Mouse (Mus musculus) heart, adult 18-20 months (tissue): ENCODE measurements around the gene Xrcc1. TPM values are rescaled to one million over a fixed set of nuclear protein-coding genes. Genes with fewer than 3 reads are reported as not detected.
A peak's percentile ranks its signal among the peaks of the same experiment; 100 is the strongest.

ENCODE experiments used
- DNase-seq, 2 experiments: peaks; one replicate each; pipeline ENCODE4 v3.0.0; 2021 to 2022; ENCODE audit warnings: mixed read lengths in 1 of 2
- total RNA-seq, 2 experiments: library from RNA; stranded (reverse); gene quantifications; 2 replicates each; pipeline ENCODE4 v1.2.3; 2021

Gene Xrcc1
- total RNA-seq, 2 experiments from 2014 or later = 21.7 to 23.9 TPM

DNA sequence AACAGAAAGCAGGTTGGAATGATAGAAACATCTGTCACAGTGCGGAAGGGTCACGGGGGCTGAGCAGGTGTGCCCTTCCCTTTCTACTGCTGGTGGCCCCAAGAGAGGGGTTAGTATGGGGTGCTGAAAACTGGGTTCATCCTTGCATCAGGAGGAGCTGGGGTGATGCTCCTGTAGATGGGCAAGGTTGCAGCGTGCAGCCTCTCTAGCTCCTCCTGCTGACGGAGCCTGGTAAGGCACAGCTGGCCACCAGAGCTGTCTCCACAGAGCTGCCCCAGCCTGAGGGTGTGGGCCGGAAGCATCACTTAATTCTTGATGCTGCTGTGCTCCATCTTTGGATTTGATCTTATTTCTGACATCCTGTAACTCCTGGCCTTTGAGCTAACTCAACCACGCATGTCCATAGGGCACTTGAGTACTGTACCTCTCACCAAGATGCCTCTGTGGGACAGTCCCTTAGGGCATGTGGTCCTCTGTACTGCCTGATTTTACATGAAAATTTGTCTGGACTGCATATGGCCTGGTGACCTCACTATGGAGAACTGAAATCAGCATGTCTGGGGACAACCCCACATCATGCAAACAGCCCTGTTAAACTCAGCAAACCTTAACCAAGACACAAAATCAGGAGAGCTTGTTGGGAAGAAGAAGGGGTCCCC lies 18.6 kb downstream of the Xrcc1 start:
- DNase-seq = peak; percentile 58 to 74

DNA sequence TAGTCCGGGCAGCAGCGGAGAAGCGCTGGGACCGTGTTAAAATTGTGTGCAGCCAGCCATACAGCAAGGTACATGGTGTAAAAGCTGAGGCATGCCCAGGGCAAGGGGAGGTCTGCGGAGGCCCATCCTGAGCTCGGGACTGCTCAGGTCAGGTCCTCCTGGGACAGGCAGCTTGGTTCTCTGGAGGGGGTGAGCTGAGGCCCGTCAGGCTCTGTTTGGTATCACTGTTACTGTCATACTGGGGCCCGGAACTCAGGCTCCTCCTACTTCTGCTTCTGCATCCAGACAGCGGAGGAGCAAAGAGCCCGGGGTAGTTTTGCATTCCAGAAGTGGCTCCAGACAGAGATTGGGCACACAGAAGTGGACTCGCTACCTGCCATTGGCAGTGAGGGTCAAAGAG lies 19.5 kb downstream of the Xrcc1 start:
- DNase-seq = no peak

DNA sequence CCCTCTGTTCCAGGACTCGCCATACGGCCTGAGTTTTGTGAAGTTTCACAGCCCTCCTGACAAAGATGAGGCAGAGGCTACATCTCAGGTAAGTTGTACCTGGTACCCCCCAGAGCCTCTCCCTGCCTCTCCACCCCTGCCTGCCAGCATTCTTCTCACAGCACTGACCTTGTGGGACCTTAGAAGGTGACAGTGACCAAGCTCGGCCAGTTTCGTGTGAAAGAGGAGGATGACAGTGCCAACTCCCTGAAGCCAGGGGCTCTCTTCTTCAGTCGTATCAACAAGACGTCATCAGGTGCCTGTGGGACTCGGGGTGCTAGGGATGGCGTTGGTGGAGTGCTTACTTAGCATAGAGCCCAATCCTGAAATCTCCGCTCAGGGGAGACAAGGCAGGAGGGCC lies 20.1 kb downstream of the Xrcc1 start:
- no peak for DNase-seq

DNA sequence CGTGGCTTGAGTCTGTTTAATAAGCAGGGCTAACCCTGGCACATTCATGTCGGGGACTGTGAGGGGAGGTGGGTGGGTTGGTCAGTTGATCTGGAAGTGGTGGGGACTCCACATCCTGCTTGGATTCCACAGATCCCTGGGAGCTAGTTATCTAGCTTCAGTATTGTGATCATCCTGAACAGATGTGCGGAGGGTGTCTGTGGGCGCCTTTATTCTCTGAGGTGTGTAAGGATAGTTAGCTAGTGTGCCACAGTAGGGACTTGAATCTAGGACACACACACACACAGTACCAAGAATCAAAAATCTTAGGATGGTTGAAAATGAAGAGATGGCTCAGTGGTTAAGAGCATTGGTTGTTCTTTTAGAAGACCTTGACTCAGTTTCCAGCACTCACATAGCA lies 22.4 kb downstream of the Xrcc1 start:
- DNase-seq = no peak

DNA sequence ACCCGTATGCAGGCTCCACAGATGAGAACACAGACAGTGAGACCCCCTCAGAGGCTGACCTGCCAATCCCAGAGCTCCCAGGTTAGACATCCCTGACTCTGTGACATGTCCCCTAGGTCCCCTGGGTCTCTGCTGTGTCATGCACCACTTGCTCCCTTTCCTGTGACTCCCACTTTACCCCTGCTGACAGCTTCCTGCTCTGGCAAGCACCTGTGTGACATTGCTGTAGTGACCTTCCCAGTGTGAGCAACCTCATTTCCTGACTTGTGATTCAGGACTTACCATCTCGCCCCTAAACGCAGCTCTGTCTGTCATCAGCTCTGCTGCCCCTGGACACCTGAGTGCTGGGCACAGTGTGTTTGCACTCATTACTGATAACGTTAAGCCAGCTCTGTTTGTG lies 25.0 kb downstream of the Xrcc1 start:
- no peak for DNase-seq

DNA sequence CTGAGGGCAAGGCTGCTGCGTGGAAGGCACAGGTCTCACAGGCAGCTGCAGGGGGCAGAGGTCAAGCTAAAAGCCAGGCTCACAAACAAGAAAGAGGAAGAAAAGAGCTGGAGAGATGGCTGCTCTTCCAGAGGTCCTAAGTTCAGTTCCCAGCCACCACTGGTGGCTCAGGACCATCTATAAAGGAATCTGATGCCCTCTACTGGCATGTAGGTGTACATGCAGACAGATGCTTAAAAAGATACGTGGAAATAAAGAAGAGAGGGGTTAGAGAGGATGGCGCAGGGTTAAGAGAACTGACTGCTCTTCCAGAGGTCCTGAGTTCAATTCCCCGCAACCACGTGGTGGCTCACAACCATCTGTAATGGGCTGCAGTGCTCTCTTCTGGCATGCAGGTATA lies 26.4 kb downstream of the Xrcc1 start:
- no peak for DNase-seq

DNA sequence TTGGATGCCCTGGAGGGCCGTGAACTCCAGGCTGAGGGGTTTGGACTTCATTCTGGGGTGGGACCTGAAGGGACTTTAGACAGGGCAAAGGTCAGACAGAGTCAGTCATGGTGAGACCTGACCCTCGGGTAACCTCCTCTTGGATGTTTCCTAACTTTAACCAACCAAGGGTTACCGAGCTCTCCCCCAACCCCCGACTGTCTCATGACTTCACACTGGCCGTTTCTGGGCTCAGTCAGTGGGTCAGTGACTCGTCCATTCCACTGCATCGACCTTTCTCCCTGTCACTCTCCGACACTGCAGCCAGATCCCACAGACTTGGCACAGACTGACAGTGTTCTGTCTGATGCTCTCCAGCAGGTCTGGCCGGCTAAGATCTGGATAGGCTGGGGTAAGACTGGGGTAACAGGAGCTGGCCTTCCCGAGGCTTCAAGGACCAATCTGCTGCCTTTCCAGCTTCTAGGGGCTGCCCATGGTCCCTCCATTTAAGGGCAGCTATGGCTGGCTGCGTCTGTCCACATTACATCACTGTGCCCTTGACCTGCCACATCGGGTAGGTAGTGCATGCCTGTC lies 28.2 kb downstream of the Xrcc1 start:
- no peak for DNase-seq

DNA sequence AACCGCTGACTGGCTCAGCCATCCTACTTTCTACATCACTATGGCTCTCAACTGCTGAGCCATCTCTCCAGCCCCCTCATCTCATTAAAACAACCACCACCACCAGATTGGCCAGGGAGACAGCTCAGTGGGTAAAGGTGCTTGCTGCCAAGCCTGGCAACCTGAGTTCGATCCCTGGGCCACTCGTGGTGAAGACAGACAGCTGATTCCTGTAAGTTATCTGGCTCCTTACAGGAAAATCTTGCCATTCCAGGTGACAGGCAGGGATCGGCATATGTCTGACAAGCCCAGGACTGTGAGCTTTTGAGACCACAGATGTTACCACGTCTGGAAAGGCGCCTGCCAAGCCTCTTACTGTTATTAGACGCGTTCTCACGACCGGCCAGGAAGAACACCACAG lies 31.7 kb downstream of the Xrcc1 start:
- DNase-seq = no peak

DNA sequence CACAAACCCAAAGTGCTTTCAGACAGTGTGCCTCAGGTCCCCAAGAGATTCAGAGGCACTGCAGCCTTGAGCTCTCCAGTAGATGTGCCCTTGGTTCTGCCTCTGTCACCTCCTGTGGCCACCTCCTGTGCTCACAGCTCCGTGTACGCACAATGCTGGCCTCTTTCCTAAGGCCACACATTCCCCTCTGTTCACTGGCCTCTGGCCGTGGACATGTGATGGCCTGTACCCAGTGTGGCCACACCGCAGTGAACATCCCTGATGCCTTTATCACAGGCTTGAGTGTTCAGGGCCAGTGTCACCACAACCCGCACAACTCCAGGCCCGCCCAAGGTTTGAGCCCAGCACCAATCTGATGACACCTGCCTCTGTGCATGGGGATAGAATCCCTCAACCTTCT lies 38.8 kb downstream of the Xrcc1 start:
- DNase-seq = no peak

DNA sequence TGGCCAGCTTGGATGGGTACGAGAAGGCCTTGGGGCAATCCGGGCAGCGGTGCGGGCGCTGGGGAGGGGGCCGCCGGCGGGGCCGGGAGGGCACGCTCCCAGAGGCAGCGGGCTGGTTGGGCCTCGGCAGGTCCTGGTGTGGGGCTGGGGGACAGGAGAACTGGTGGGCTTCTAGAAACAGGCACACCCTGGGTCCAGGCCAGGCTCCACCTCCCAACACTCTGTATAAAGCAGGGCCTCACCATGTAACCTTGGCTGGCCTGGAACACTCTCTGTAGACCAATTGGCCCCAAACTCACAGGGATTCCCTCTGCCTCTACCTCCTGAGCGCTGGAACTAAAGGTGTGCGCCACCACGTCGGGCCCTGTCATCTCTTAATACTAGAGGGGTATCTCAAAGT lies 39.9 kb downstream of the Xrcc1 start:
- DNase-seq = no peak

DNA sequence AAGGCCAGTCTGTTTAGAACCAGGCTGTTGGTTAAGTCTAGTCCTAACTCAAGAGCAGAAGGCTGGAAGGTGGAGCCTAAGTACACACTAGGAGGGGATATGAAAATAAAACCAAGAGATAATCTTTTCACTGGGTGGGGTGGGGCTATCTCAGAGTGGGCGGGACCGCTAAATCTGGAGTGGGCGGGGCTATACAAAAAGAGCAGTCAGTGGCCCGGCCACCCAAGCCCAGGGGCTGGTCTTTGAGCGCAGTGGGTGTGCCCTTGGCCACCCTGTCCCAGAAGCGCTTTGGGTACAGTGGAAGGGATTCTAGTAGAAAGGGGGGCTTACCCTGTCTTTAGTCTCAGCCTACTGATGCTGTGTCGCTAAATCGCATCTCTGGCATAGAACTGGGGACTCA lies 40.7 kb downstream of the Xrcc1 start:
- DNase-seq = no peak

DNA sequence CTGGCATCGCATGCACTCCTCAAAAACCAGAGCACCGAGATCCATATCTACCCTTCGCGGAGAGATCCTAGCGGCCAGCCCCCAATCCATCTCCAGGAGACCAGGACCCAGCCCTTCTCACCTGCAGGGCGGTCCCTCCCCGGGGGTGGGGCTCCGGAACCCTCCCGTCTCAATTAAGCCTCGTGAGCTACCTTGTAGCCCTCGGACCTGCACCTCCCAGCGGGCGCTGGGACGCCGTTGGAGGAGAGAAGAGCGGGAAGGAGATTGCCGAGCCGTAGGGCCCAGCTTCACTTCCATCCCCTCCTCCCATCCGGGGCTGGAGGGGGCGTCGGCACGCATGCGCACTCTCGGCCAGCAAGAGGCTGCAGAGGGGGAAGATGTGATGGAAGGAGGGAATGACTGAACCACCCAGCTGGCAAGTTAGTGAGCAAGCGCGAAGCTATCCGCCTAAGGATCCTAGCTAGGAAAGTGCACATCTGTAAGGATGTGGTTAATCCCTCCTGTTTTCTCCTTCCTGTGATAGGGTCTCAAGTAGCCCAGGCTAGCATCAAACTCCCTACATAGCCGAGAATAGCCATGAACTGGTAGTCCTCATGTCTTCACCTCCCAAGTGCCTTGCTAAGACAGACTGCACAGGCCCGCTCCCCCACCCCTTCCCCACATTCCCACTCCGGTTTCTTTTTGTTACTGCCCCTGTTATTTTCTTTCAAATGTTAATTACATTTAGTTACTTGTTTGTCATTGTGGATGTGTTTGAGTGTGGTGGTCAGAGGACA lies 41.4 kb downstream of the Xrcc1 start, which contains the start of the genes Ethe1 and Zfp575:
Gene Ethe1 (plus strand): TSS at position 214 of the 776 bp plus-strand sequence.
Gene Zfp575 (minus strand): TSS at position 312 of the 776 bp plus-strand sequence.
- DNase-seq = peak in 1 of 2 experiments; percentile 48

DNA sequence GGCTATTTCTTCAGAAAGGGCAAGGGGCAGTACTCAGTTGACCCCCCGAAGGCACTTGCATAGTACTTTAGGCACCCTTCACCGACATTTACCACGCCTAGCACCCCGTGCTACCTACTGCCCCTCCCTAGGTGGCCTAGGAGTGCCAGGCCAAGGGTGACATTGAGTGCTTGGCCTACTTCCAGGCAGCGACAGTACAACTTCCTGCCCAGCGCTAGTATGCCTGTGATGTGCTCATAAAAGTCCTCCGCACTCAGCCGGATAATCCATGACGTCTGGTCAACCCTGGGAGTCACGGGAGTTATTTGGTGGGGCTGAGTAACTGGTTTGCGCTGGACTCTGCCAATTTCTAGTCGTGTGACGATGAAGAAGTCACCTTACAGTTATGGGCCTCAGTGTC lies 42.2 kb downstream of the Xrcc1 start:
- DNase-seq = peak; percentile 56 to 66

DNA sequence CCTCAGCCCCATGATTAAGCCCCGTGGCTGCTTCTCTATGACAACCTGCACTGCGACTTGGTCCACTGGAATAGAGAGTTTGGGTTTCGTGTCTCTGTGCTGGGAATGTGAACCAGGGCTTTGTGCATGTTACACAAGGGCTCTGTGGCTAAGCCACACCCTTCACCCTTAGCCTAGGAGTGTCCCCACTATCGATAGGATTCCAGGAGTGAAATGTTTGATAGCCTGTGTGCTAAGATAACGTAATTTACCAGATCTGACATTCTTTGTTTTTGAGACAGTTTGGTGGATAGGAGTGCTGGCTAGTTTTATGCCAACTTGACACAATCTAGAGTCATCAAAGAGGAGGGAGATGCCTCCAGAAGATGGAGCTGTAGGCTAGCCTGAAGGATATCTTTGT lies 45.6 kb downstream of the Xrcc1 start:
- DNase-seq = no peak

DNA sequence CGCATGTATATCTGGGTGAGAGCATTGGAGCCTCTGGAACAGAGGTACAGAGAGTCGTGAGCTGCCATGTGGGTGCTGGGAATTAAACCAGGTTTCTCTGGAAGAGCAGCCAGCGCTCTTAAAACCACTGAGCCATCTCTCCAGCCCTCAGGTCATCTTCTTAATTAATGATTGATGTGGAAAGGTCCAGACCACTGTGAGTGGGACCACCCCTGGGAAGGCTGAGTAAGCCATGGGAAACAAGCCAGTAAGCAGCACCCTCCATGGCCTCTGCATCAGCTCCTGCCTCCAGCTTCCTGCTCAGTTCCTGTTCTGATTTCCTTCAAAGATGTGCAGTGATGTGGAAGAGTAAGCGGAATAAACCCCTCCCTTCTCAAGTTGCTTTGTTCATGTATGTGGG lies 46.1 kb downstream of the Xrcc1 start:
- no peak for DNase-seq

DNA sequence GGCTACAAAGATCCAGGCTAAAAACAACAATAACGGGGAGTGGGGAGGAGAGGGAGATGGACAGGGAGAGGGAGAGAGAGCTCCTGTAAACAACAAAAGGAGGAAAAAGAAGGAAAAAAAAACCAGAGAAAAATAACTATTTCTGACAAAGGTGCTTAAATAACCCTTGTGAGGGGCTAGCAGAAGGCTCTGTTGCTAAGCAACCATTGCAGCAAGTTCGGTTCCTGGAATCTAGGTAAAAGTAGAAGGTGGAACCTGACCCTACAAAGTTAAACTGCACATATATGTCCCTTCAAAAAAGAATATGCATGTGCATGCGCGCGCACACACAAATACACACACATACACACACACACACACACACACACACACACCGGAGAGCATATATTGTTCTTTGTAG lies 46.7 kb downstream of the Xrcc1 start:
- no peak for DNase-seq

DNA sequence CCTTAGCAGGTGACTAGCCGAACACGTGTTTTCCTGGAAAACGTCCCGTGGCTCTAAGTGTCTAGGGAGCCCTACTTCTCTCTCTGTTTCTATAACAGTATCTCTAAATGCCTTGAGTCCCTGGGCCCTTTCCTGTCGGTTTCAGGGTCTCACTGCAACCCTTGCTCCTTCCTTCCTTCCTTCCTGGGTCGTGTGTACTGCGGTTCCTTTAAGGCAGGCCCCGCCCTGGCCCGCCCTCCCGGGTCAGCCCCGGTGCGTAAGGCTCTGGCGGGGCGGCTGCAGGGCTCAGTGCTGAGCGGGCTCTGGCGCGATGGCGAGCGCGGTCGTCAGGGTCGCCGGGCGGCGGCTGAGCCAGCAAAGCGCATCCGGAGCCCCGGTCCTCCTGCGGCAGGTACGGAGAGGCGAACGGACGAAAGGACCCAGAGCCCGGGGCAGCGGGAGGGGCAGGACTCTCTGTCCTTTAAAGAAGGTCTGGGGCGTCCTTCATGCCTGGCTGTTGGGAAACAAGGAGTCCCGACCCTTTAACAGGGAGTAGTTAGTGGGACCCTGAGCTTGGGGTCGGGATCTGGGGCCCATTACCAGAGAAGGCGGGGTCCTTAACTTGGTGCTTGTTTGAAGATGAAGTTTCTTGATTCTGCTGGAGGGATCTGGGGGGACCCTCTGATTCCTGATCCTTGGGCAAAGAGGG lies 47.7 kb downstream of the Xrcc1 start:
- DNase-seq = peak; percentile 86 to 87

DNA sequence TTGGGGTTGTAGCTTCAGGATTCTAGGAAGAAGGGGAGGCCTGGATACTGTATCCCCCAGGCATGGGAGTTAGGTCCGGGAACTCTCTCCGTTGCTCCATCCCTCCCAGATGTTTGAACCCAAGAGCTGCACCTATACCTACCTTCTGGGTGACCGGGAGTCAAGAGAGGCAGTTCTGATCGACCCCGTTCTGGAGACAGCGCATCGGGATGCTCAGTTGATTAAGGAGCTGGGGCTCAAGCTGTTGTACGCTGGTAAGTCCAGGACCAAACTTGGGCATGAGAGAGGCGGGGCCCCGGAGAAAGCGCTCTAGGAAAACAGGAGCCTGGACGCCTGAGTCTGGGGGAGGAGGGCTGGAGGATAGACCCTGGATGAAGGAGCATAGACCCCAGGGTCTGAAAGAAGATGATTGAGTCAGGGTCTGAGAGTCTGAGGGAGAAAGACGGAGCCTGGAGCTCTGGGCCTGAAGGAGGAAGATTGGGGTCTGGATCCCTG lies 48.3 kb downstream of the Xrcc1 start:
- no peak for DNase-seq

DNA sequence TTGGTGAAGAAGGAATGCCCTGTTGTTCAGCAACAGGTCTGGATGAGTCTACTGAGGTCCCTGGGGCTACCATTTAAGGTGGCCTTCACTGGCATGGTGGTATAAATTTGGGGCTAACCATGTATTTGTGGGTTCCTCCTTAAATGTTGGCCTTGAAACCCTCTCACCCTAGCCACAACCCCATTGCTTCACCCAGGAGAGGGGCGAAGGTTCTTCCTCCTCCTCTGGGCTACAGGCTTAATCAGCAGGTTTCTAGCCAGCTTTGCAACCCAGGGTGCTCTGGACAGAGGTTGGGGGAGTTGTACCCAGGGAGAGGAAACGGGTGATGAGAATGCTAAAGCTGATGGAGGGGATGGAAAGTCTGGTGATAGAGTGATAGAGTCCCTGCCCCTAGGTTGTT lies 49.4 kb downstream of the Xrcc1 start:
- no peak for DNase-seq

DNA sequence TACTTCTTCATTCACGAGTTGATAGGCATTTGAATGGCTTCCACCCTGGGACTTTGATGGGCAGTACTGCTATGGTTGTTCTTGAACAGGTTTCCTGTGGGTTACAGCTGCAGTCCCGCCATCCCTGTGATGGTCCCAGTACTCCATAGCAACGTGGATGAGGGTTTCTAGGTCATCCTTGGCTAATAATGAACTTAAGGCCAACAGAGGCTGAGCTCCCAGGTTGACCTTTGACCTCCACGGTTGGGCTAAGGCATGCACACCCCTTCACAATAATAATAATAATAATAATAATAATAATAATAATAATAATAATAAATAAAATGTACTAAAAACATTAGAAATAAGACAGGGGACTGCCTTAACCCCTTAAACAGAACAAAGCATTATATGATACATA lies 52.0 kb downstream of the Xrcc1 start:
- no peak for DNase-seq

DNA sequence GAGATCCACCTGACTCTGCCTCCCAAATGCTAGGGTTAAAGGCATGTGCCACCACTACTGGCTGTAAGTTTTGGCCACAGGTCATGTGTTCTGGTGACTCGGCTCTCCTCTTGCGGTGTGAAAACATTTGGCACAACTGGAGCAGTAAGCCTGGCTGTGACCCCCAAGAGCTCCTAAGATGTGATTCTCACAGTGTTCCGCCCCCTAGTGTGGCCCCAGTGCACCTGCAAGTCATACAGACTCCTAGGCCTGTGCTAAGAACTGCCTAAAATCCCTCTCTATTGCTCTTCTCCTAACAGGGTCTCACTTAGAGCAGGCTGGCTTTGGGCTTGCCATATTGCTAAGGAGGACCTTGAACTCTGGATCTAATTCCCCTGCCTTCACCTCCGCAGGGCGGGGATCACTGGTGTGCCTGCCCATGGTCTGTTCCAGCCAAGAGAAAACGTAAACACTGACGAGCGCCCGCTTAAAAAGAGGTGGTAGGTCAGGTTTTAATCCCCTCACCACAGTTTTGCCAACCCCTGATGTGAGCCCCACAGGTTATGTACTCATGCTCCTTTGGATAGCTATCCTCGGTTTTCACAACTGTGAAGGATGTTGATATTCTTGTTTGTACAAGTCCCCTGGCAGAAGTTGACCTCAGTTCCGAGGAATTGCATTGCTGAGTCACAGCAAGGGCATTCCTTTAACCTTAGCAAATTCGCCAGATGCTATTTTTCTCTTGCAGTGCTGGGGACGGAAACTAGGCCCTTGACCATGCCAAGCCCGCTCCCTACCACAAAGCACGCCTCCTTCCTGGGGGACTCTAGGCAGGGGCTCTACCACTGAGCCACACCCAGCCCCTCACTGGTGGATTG lies 53.4 kb downstream of the Xrcc1 start:
- DNase-seq = peak in 1 of 2 experiments; percentile 57
